Mouse (Mus musculus) left cerebral cortex, adult 6 months (tissue): ENCODE results near the gene Elmod3. TPM values are rescaled to one million over a fixed set of nuclear protein-coding genes. Genes with fewer than 3 reads are reported as not detected.

Experiments
- long read RNA-seq, 2 experiments: library from polyadenylated mRNA; unstranded; transcript quantifications; one replicate each; pipeline ENCODE4 v2.0.0; 2019 to 2020
- polyA plus RNA-seq: library from polyadenylated mRNA; unstranded; fragments of <200 nt; fragmentation: Nextera tagmentation; gene quantifications from 2 replicates; pipeline ENCODE4 v1.2.3, GENCODE M21; 2021

The Elmod3 gene
- 16.2 and 17.2 TPM in 2 replicates for polyA plus RNA-seq
- long read RNA-seq, experiment 1, transcript Elmod3-201 (12 exons, 2,122 nt): major isoform, 49 of 105 reads
- long read RNA-seq, experiment 1, transcript Elmod3-202 (13 exons, 2,164 nt): minor isoform, 15 of 105 reads
- long read RNA-seq, experiment 1, partial matches to known transcripts: 12 of 105 reads
- long read RNA-seq, experiment 1, other reads (novel, unspliced or antisense): 27 of 105 reads
- long read RNA-seq, experiment 2, partial matches to known transcripts: 2 of 14 reads
- long read RNA-seq, experiment 2, other reads (novel, unspliced or antisense): 8 of 14 reads

GRCm38 (mm10) chr6:72597956-72598753 lies at the start of gene Elmod3, which contains the start of gene Retsat:
Gene Elmod3 (minus strand): TSS chr6:72598413.
Gene Retsat (plus strand): TSS chr6:72598475.

GRCm38 (mm10) chr6:72616643-72617288 lies 18.6 kb upstream of the Elmod3 start, which contains the start of gene Tgoln1:
Gene Tgoln1 (minus strand): TSS chr6:72617000.

GRCm38 (mm10) chr6:72544283-72544987 lies 53.8 kb downstream of the Elmod3 start, which contains the start of gene Capg:
Gene Capg (plus strand): TSS chr6:72544391.

GRCm38 (mm10) chr6:72521607-72522006 lies 76.6 kb downstream of the Elmod3 start, which contains the start of gene Sh2d6:
Gene Sh2d6 (minus strand): TSS chr6:72521707.

Other genes with a start within 250 kb of the Elmod3 start
- gene Tmem150a, start 243.0 kb downstream of the Elmod3 start, polyA plus RNA-seq: 1.8 and 3.7 TPM in 2 replicates
- 123 and 127 TPM in 2 replicates for gene Rnf181, start 231.5 kb downstream of the Elmod3 start, polyA plus RNA-seq
- 18.9 and 19.9 TPM in 2 replicates for gene Vamp5, start 217.9 kb downstream of the Elmod3 start, polyA plus RNA-seq
- gene Vamp8, start 207.7 kb downstream of the Elmod3 start, polyA plus RNA-seq: 42.8 and 51.0 TPM in 2 replicates
- gene Ggcx, start 184.1 kb downstream of the Elmod3 start, polyA plus RNA-seq: 6.0 and 6.1 TPM in 2 replicates
- gene Mat2a, start 158.9 kb downstream of the Elmod3 start, polyA plus RNA-seq: 106 and 136 TPM in 2 replicates
- 0.49 and 0.53 TPM in 2 replicates for gene Sh2d6, start 76.7 kb downstream of the Elmod3 start, polyA plus RNA-seq
- 4.4 and 5.6 TPM in 2 replicates for gene Capg, start 54.0 kb downstream of the Elmod3 start, polyA plus RNA-seq
- gene Retsat, start 62 bp upstream of the Elmod3 start, polyA plus RNA-seq: 13.3 and 14.4 TPM in 2 replicates
- 20.6 and 31.1 TPM in 2 replicates for gene Tgoln1, start 18.6 kb upstream of the Elmod3 start, polyA plus RNA-seq
- 1.1 and 1.3 TPM in 2 replicates for gene Tcf7l1, start 190.8 kb upstream of the Elmod3 start, polyA plus RNA-seq